Mouse (Mus musculus) layer of hippocampus, adult 9-10 months (tissue): Measurements from ENCODE around the gene B4galt4.
"Not testable (repeated sequence)": the region's sequence is repeated elsewhere in the genome, so short reads cannot be mapped to it uniquely, and the experiment has no call there.

Source experiments
- DNase-seq: peaks from one replicate; pipeline ENCODE4 v3.0.0; 2022; ENCODE audit warnings: low spot score

B4galt4 gene

GRCm38 (mm10) chr16:38769529-38769928, 27.5 kb downstream of the B4galt4 start:
- DNase-seq: no peak

DNA sequence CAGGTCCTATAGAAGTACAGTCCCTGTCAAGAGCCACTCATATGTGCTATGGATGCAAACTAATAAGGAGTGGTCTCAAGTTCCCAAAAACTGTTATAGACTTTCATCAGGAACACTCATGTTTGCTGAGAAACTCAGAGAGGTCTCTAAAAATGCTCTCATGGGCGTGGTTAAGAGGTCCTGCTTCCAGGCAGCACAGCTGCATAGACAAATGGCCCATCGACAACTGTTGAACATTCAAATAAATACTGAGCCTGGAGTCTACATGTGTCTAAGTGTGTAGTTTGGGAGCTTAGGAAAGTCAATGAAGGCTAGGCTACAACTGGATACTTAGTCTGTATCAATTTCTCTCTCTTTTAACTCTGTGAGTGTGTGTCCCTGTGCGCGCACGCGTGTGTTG, 29.1 kb downstream of the B4galt4 start:
- DNase-seq: no peak

DNA sequence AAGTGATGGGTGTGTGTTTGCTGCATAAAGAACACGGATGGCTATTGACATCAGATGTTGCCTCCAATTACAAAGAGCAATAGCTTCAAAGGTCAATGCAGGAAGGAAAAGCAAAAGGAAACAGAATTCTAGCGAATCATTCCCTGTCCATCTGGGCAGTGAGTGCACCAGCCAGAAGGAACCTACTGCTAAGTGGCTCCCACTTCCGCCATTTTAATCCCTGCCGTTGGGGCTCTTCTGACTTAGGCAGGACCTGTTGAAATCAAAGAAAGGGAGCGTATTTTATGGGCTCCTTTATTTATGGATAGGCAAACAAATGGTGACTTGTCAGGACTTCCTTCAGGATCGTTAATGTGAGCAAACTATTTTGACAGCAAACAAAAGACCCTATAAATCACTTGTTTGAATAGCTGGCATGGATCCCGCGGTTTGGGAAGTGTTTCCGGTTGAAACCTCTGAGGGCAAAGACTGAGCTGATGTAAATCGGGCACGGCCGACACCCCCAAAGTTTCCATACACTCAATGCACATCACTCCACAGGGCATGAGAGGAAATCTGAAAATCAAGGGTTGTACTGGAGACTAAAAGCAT, 30.9 kb downstream of the B4galt4 start:
- DNase-seq: no peak

DNA sequence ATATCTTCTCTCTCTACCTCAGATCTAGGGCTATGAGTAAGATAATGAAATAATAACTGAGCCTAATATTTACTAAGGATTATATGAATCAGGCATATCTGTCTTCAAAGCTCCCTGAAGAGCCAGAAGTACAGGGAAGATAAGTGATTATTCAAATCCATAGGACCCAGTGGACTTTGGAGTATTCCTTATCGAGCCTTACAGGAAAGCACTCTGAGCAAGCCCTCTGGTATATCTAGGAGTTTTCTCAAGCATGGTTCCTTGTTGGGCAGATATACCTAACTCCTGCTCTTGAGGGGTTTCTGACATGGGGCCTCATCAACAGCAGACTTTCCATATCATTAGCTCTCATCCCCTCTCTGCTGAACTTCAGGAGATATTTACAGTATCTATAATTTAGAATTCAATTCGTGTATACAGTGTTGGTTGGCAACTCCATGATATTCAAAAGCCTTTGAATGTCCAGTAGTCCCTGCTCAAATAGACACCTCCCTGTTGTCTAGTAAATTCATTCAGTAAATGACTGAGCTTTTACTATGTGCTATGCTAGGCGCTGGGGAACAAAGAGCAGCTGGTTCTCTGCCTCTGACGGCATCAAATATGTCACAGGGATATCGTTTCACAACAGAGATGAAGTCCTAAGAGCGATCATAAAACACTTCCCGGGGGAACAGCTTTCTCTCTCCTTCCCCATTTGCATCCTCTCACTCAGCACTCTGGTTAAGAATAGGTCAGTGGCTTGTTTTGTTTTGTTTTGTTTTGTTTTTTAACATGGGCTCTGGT, 33.1 kb downstream of the B4galt4 start:
- no peak for DNase-seq

DNA sequence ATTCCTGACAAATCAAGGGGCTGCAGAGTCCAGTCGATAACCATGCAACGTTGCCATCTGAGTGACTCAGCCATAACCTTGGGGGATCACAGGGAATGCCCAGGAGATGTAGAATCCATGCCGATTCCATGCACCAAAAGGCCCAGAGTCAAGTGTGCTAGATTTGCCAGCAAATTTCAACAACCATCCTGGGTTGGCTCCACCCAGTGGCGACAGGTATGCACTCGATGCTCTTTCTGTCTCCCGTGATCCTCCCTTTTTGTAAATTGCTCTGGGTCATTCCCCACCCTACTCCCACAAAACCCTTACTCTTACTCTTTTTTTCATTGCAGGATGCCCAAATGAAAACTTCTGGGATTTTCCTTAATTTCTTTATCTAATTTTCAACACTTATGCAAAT, 34.3 kb downstream of the B4galt4 start:
- DNase-seq: no peak

DNA sequence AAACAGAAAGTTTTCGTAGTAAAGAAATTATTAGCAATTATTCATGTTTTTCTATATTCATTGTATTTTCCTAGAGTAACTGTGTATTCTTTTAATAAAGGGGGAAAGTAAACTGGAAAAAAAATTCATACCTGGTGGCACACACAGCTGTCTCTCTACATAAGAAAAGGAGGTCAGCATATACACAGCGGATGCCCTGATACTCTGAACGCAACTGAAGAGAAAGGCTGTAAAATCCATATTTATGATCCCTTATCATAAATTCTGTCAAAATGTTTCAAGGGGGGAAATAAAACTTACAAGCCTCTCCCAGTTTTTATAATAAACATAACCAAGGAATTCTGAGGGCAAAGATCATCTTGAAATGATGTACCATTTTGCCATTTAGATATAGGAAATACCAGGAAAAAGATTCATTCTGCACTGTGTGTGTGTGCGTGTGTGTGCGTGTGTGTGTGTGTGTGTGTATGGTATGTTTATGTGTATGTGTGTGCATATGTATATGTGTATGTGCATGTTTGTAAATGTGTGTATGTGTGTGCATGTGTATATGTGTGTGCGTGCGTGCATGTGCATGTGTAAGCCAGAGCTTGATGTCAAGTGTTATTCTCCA, 39.0 kb downstream of the B4galt4 start:
- DNase-seq: no peak

GRCm38 (mm10) chr16:38781946-38782345, 39.9 kb downstream of the B4galt4 start:
- no peak for DNase-seq

DNA sequence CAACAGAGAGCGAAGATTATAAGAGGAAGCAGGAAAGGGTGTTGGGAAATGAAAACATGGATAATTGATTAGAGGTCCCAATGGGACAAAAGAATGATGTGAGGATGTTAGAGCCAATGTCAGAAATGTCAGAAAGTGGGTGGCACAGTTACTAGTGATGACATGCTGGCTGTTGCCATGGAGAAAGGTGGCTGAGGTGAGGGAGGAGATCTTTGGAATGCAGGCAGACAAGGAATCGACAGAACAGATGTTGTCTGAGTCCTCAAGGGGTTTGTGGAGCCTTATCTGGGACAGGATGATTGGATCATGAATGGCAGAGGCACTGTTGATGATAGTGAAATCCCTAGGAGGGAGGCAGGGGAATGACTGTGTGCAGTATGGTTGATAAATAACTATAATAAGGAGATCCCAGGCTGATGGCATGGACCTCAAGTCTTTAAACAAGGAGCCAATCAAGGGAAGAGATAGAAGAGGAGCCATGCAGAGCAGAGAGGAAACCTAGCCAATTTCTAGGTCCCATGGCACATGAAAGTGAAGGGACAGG, 40.5 kb downstream of the B4galt4 start:
- DNase-seq: no peak

- no peak for DNase-seq
Observed at GRCm38 (mm10) chr16:38785301-38785700, 43.2 kb downstream of the B4galt4 start.

DNA sequence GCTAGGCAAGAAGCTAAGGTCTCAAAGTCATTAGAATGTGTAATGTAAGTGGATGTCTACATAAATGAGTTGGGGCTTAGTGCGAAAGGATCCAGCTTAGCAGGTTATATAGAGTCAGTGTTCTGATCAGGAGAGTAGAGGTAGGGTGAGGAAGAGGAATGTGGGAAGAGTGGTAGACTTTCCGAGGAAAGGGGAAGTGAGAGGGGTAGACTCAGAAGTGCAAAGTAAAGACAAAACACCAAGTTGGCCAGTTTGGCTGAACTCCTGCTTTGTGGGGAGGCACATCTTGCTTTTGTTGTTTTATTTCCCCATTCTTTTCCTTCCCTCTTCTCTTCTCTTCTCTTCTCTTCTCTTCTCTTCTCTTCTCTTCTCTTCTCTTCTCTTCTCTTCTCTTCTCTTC, 47.0 kb downstream of the B4galt4 start:
- no peak for DNase-seq

GRCm38 (mm10) chr16:38789966-38790365, 47.9 kb downstream of the B4galt4 start:
- no peak for DNase-seq

DNA sequence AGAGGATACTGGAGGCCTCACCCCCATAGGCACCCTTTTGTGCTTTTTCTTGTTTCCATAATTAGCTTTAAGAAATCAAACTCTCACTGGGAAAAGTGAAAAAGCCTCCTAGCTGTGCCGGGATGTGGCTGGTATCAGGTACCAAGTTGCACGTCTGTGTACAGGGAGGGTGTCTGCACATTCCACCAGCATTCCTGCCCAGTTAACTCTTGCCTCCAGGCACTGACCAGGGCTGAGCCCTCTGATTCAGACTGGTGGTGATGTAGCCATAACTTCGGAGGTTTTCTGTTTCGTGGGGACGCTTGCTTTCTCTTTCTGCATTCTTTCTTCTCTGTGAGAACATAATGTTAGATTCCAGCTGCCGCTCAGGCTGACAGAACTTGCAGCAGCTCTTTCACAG, 51.1 kb downstream of the B4galt4 start:
- DNase-seq: no peak

DNA sequence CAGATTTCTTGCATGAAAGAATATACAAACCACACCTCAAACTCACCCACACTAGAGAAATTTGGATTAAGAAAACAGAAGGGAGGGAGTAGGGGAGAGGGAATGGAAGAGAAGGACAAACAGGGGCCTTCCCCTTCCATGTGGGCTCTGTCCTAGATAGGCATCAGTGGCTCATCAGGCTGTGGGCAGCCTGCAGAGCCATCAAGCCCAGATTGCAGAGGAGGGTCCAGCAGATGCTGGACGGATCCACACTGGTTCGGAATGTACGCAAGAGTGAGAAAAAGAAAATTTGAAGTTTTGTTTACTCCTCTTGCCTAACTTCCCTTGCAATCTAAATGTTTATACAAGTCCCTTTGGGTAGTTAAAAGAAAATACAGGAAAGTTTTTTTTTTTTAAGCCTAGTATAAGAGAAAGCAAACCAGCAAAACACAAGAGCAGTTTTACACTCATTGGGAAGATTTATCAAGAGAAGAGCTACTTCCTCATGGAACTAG, 56.9 kb downstream of the B4galt4 start:
- DNase-seq: no peak

DNA sequence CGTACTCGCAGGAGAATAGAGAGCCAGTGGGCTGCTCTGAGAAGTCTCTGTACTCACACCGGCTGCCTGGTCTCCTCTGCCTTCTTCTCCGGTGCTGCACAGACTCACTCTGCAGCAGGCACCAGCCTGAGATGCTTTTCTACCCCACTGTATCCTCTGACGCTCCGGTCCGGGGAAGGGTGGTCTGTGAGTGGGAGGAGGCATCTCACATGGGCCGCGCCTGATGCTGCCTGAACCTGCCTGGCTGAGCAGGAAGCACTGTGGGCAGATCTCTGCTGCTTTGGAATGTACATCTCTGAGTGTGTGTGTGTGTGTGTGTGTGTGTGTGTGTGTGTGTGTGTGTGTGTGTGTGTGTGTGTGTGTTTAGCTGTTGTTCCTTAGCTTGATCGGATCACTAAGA, 58.0 kb downstream of the B4galt4 start, which contains the start of gene Upk1b:
TSS of gene Upk1b (minus strand) at position 238 of the 400 bp plus-strand sequence.
- DNase-seq: no peak

- DNase-seq: not testable (repeated sequence)
Observed at GRCm38 (mm10) chr16:38807796-38808195, 65.7 kb downstream of the B4galt4 start.

DNA sequence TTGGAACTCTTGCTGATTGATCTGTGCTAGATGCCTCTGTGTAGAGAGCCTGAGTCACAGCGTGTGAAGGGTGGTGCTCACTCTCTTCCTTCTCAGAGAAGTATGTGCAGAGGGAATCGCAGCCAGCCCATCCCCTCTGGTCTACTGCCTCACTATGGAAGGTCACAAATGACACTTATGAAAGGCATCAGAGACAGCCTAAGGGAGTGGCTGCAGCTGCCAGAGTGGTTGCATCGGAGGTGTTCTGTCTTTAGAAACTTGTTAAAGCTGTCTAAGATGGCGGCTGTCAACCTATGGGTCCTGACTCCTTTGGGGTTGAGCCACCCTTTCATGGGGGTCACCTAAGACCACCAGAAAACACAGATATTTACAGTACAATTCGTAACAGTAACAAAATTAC, 68.1 kb downstream of the B4galt4 start:
- no peak for DNase-seq

- DNase-seq: peak; percentile 51
Observed at GRCm38 (mm10) chr16:38812521-38812920, 70.5 kb downstream of the B4galt4 start.
